Mouse (Mus musculus): ENCODE results near the gene Ctxn1.

- no peak for TF ChIP-seq CTCF (IDR thresholded peaks at IDR 0.05; ENCODE audit: extremely low read depth, insufficient read length, insufficient replicate concordance, low read depth, low read length)
- no peak for TF ChIP-seq POLR2A (IDR thresholded peaks at IDR 0.05; ENCODE audit: low read depth, low read length)
Observed at GRCm38 (mm10) chr8:4212809-4213209, 46.3 kb downstream of the Ctxn1 start.

All from small intestine, adult 2 months (tissue).